Mouse (Mus musculus): Measurements from ENCODE around the gene Spata7.

DNA sequence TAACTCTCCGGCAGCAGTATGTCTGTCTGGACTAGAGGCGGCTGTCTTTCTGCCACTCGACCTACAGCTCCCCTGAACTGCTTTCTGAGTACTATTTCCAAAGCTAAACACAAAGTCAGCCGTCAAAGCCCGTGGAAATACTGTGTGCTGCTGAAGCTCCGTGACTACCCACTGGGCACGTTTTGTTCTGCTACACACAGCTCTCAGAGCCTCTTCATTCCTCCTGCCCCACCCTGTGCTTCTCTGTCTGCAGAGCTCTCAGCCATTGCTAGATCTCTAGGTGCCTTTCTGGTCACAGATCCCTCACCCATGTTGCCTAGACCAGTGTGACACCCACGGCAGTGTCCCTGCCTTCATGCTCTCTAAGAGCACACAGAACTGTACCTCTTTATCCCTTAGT, 62.3 kb downstream of the Spata7 start:
- TF ChIP-seq CTCF (IDR thresholded peaks at IDR 0.05; ENCODE audit: low read depth, low read length) (no peak), POLR2A (IDR thresholded peaks at IDR 0.05; ENCODE audit: borderline replicate concordance, low read depth, low read length) (no peak)
